Mouse (Mus musculus) heart, embryonic 13.5 days (tissue): ENCODE measurements around the gene Aco2. TPM values are rescaled to one million over a fixed set of nuclear protein-coding genes. Genes with fewer than 3 reads are reported as not detected.

Experiments
- ATAC-seq: fragments of 200-750 bp; cut with Nextera tagmentation; 2 replicates; pipeline ENCODE4 v1.8.0; 2017; ENCODE audit warnings: moderate TSS enrichment; ENCODE audit not compliant: insufficient number of reproducible peaks, low FRiP score, low TSS enrichment; ENCODE audit errors: extremely low read depth
- H3K27ac ChIP-seq: fragments of 300-500 bp; sonication (generic); replicated peaks from 2 replicates; pipeline ENCODE4 v1.5.1; 2015; ENCODE audit warnings: moderate library complexity, mild to moderate bottlenecking, inconsistent platforms
- H3K27me3 ChIP-seq: fragments of 300-500 bp; sonication (generic); replicated peaks from 2 replicates; pipeline ENCODE4 v1.6.1; 2015; ENCODE audit warnings: mild to moderate bottlenecking, inconsistent platforms
- H3K36me3 ChIP-seq: fragments of 300-500 bp; sonication (generic); 2 replicates; pipeline ENCODE4 v1.6.1; 2015; ENCODE audit warnings: mild to moderate bottlenecking, inconsistent platforms
- H3K4me1 ChIP-seq: fragments of 300-500 bp; sonication (generic); 2 replicates; pipeline ENCODE4 v1.6.1; 2015; ENCODE audit warnings: inconsistent platforms
- H3K4me2 ChIP-seq: fragments of 300-500 bp; sonication (generic); 2 replicates; pipeline ENCODE4 v1.6.1; 2015; ENCODE audit warnings: inconsistent platforms, mild to moderate bottlenecking, moderate library complexity
- H3K4me3 ChIP-seq: fragments of 300-500 bp; sonication (generic); 2 replicates; pipeline ENCODE4 v1.5.1; 2015; ENCODE audit warnings: moderate library complexity, mild to moderate bottlenecking, inconsistent platforms
- H3K9ac ChIP-seq: fragments of 300-500 bp; sonication (generic); 2 replicates; pipeline ENCODE4 v1.6.1; 2015; ENCODE audit warnings: inconsistent platforms, mild to moderate bottlenecking, moderate library complexity
- H3K9me3 ChIP-seq: fragments of 300-500 bp; sonication (generic); 2 replicates; pipeline ENCODE4 v1.6.1; 2016; ENCODE audit warnings: inconsistent platforms
- WGBS: fragments of 180-500 bp; shearing (Covaris S2); methylation state at CpG from one replicate; pipeline ENCODE4 v1.1.7; 2015; ENCODE audit warnings: mixed read lengths; 5-methylcytosine and 5-hydroxymethylcytosine counted together
- polyA plus RNA-seq: library from polyadenylated mRNA; unstranded; fragments of >200 nt; fragmentation: Nextera tagmentation; extraction: Ambion mirVana; gene quantifications from 2 replicates; pipeline ENCODE4 v1.2.1, GENCODE M21; 2015

Gene Aco2
- polyA plus RNA-seq, 1 experiment from 2014 or later = 486 TPM

DNA sequence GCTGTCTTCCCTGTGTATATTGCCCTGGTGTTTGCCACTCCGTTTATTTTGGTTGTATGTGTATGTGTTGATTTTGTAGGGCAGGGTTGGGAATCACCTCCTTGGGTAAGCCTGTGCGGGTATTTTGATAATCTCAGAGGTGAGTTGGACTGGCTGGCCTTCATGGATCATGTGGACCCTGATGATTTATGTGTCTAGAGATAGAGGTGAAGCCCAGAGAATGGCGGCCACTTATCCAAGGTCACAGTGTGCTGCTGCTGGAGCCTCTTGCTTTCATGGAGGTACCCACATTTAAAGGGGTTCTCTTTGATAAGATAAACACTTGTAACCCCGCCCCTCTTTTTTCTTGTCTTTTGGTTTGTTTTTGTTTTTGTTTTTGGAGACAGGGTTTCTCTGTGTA lies 67.7 kb downstream of the Aco2 start:
- Histone ChIP-seq H3K4me3 (no peak overlapping the region), H3K36me3 (no peaks in the 10 kb centered on the region), H3K4me2 (no peak overlapping the region), H3K27me3 (peaks cover 13% of the 10 kb centered on the region; the same call in 1 of the 2 replicates), H3K27ac (no peak overlapping the region), H3K9me3 (no peaks in the 10 kb centered on the region), H3K4me1 (peaks cover 28% of the 10 kb centered on the region), H3K9ac (no peak overlapping the region)
- WGBS = 73% methylated on average over 4 of the region's 4 CpGs
- ATAC-seq = no peak

- Histone ChIP-seq H3K4me3 (no peak overlapping the region), H3K9ac (no peak overlapping the region), H3K4me1 (peaks cover 28% of the 10 kb centered on the region), H3K27me3 (peaks cover 13% of the 10 kb centered on the region; the same call in 1 of the 2 replicates), H3K36me3 (no peaks in the 10 kb centered on the region), H3K4me2 (no peak overlapping the region), H3K27ac (no peak overlapping the region), H3K9me3 (no peaks in the 10 kb centered on the region)
- ATAC-seq = no peak
- 83% methylated on average over 5 of the region's 5 CpGs for WGBS
Measured at GRCm38 (mm10) chr15:81940219-81940618, 68.1 kb downstream of the Aco2 start.

- Histone ChIP-seq H3K36me3 (no peaks in the 10 kb centered on the region), H3K4me3 (no peak overlapping the region), H3K4me2 (no peak overlapping the region), H3K27me3 (peaks cover 13% of the 10 kb centered on the region; the same call in 1 of the 2 replicates), H3K27ac (no peak overlapping the region), H3K9ac (no peak overlapping the region), H3K4me1 (peaks cover 26% of the 10 kb centered on the region), H3K9me3 (no peaks in the 10 kb centered on the region)
- ATAC-seq = no peak
- 86% methylated on average over 2 of the region's 2 CpGs for WGBS
Measured at GRCm38 (mm10) chr15:81941010-81941409, 68.9 kb downstream of the Aco2 start.

- ATAC-seq = no peak
- H3K4me2 ChIP-seq = no peak overlapping the region
- no peak overlapping the region; the same call in 1 of the 2 replicates for H3K9ac ChIP-seq
- H3K36me3 ChIP-seq = peaks cover 4% of the 10 kb centered on the region
- no peak overlapping the region for H3K27ac ChIP-seq
- no peaks in the 10 kb centered on the region for H3K9me3 ChIP-seq
- H3K27me3 ChIP-seq = no peaks in the 10 kb centered on the region
- WGBS = 23% methylated on average over 8 of the region's 9 CpGs
- no peak overlapping the region for H3K4me3 ChIP-seq
- peaks cover 5% of the 10 kb centered on the region; the same call in 1 of the 2 replicates for H3K4me1 ChIP-seq
Measured at GRCm38 (mm10) chr15:81943176-81943749, 71.2 kb downstream of the Aco2 start.

DNA sequence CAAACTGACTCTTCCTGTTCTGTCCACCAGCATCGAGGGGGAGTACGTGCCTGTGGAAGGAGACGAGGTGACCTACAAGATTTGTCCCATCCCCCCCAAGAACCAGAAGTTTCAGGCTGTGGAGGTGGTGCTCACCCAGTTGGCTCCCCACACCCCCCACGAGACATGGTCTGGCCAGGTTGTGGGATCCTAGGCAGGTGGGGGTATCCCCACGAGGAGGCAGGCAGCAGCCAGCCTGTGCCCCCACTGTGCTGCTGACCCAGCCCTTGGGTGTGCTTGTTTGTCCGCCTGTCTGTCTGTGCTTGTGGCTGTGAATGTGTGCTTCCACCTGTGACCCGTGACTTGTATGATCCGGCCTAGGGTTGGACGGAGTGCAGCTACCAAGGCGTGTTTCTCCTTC lies 77.0 kb downstream of the Aco2 start:
- no peak for ATAC-seq

DNA sequence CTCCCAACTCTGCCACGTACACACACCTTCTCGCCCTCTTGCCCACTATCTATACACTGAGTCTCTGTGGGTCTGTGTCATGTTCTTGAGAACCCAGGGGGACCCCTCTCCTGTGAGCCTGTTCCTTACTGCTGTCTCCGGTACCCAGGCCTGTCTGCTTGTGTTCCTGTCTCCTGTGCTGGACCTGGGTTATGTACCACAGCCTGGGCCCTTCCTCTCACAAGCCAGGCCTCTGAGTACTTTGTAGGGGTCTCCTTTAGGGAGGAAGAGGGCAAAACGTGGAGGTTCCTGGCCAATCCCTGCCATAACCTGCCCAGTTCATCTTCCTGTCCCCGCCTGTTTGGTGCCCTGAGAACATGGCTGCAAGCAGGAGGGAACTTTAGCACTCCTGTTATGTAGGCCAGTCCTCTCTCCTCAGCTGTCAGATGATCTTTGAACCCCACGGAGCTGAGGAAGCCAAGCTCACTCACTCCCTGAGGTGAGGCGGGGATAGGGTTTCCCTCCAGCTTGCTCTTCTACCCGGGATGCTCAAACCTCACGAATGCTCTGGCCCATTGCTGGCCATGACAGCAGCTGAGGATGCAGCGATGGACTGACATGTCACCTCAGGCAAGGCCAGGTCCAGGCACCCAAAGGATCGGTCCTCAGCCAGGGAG lies 77.5 kb downstream of the Aco2 start:
- H3K27ac ChIP-seq = no peak overlapping the region
- peaks cover 27% of the 10 kb centered on the region for H3K36me3 ChIP-seq
- 0 out of 2 replicates have a peak, but pooled peaks cover 4% of the 10 kb centered on the region for H3K4me1 ChIP-seq
- no peaks in the 10 kb centered on the region for H3K27me3 ChIP-seq
- ATAC-seq = no peak
- H3K4me3 ChIP-seq = no peak overlapping the region
- H3K4me2 ChIP-seq = no peak overlapping the region
- 61% methylated on average over 11 of the region's 11 CpGs for WGBS
- no peak overlapping the region for H3K9ac ChIP-seq
- no peaks in the 10 kb centered on the region for H3K9me3 ChIP-seq

More for the DNA sequence above, 77.0 kb downstream of the Aco2 start:
- Histone ChIP-seq H3K9ac (no peak overlapping the region), H3K36me3 (peaks cover 22% of the 10 kb centered on the region), H3K4me3 (no peak overlapping the region), H3K4me2 (no peak overlapping the region), H3K27me3 (no peaks in the 10 kb centered on the region), H3K9me3 (no peaks in the 10 kb centered on the region), H3K27ac (no peak overlapping the region), H3K4me1 (0 out of 2 replicates have a peak, but pooled peaks cover 4% of the 10 kb centered on the region)
- 79% methylated on average over 10 of the region's 10 CpGs for WGBS

- Histone ChIP-seq H3K27ac (no peak overlapping the region), H3K27me3 (no peaks in the 10 kb centered on the region), H3K4me1 (0 out of 2 replicates have a peak, but pooled peaks cover 4% of the 10 kb centered on the region), H3K36me3 (peaks cover 37% of the 10 kb centered on the region), H3K4me3 (no peak overlapping the region), H3K9me3 (no peaks in the 10 kb centered on the region), H3K4me2 (no peak overlapping the region), H3K9ac (no peak overlapping the region)
- no peak for ATAC-seq
- WGBS = 73% methylated on average over 5 of the region's 5 CpGs
Measured at GRCm38 (mm10) chr15:81950716-81951115, 78.6 kb downstream of the Aco2 start.

- Histone ChIP-seq H3K9ac (no peak overlapping the region), H3K4me3 (no peak overlapping the region), H3K4me2 (no peak overlapping the region), H3K4me1 (0 out of 2 replicates have a peak, but pooled peaks cover 4% of the 10 kb centered on the region), H3K27ac (no peak overlapping the region), H3K9me3 (no peaks in the 10 kb centered on the region), H3K36me3 (peaks cover 42% of the 10 kb centered on the region), H3K27me3 (no peaks in the 10 kb centered on the region)
- ATAC-seq = no peak
- WGBS = 81% methylated on average over 9 of the region's 9 CpGs
Measured at GRCm38 (mm10) chr15:81951159-81951558, 79.0 kb downstream of the Aco2 start.

GRCm38 (mm10) chr15:81952310-81952709 lies 80.2 kb downstream of the Aco2 start:
- Histone ChIP-seq H3K4me3 (no peak overlapping the region), H3K36me3 (peaks cover 40% of the 10 kb centered on the region), H3K4me2 (no peak overlapping the region), H3K27me3 (no peaks in the 10 kb centered on the region), H3K9me3 (no peaks in the 10 kb centered on the region), H3K27ac (no peak overlapping the region), H3K9ac (no peak overlapping the region), H3K4me1 (0 out of 2 replicates have a peak, but pooled peaks cover 4% of the 10 kb centered on the region)
- ATAC-seq = no peak
- WGBS = 75% methylated on average over 4 of the region's 4 CpGs

DNA sequence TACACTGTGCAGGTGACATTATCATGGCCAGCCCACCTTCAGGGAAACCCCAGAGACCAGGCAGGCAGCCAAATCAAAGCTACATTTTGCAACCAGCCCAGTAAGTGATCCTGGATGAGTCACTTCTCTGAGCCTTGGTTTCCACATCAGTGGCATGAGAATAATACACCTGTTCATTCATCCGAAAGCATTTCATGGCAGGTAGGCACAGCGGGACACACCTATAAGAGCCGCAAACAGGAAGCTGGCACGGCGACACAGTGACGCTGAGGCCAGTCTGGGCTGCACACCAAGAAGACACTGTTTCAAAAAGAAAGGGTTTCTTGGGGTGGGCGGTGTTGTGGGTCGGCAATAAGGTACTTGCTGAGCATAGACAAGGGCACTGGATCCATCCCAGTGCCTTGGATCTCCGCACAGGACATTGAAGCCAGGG lies 82.1 kb downstream of the Aco2 start:
- 93% methylated on average over 9 of the region's 9 CpGs for WGBS
- no peak overlapping the region for H3K9ac ChIP-seq
- 0 out of 2 replicates have a peak, but pooled peaks cover 5% of the 10 kb centered on the region for H3K4me1 ChIP-seq
- peaks cover 38% of the 10 kb centered on the region for H3K36me3 ChIP-seq
- H3K27ac ChIP-seq = no peak overlapping the region
- ATAC-seq = no peak
- no peaks in the 10 kb centered on the region for H3K9me3 ChIP-seq
- H3K27me3 ChIP-seq = no peaks in the 10 kb centered on the region
- no peak overlapping the region for H3K4me2 ChIP-seq
- H3K4me3 ChIP-seq = no peak overlapping the region

DNA sequence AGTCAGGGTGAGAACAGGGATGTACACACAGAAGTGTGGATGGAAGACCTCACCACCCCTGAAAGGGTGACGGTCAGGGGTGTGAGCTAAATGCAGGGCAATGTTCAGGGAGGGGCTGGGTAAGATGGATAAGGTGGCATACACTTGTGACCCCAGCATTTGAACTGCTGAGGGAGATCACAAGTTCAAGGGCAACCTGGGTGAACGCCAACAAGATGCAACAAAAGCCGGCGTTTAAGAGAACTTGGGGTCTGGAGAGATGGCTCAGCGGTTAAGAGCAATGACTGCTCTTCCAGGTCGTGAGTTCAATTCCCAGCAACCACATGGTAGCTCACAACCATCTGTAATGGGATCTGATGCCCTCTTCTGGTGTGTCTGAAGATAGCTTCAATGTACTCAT lies 82.6 kb downstream of the Aco2 start:
- peaks cover 38% of the 10 kb centered on the region for H3K36me3 ChIP-seq
- H3K4me3 ChIP-seq = no peak overlapping the region
- no peak overlapping the region for H3K9ac ChIP-seq
- no peak overlapping the region for H3K27ac ChIP-seq
- 89% methylated on average over 6 of the region's 6 CpGs for WGBS
- H3K27me3 ChIP-seq = no peaks in the 10 kb centered on the region
- ATAC-seq = no peak
- H3K9me3 ChIP-seq = no peaks in the 10 kb centered on the region
- peaks cover 9% of the 10 kb centered on the region; the same call in 1 of the 2 replicates for H3K4me1 ChIP-seq
- no peak overlapping the region for H3K4me2 ChIP-seq
